Mouse (Mus musculus): ENCODE results near the gene Rab1b. TPM values are rescaled to one million over a fixed set of nuclear protein-coding genes. Genes with fewer than 3 reads are reported as not detected.

The Rab1b gene
- total RNA-seq, 2 experiments from 2014 or later, result 168 to 173 TPM

- DNase-seq (ENCODE audit: low spot score in 2 of 2), result no peak
These were observed 34.4 kb downstream of the Rab1b start for GRCm38 (mm10) chr19:5072389-5073019.

- DNase-seq (ENCODE audit: low spot score in 2 of 2), result peak in 1 of 2 experiments; percentile 54
These were observed 35.1 kb downstream of the Rab1b start for GRCm38 (mm10) chr19:5071545-5072369.

- DNase-seq (ENCODE audit: low spot score in 2 of 2), result no peak
These were observed 35.8 kb downstream of the Rab1b start for GRCm38 (mm10) chr19:5071077-5071476.

GRCm38 (mm10) chr19:5069978-5070377 is 36.9 kb downstream of the Rab1b start:
- no peak for DNase-seq (ENCODE audit: low spot score in 2 of 2)

- no peak for DNase-seq (ENCODE audit: low spot score in 2 of 2)
These were observed 37.4 kb downstream of the Rab1b start for GRCm38 (mm10) chr19:5069486-5069885.

GRCm38 (mm10) chr19:5068570-5069234 is 38.2 kb downstream of the Rab1b start:
- DNase-seq (ENCODE audit: low spot score in 2 of 2), result no peak

- no peak for DNase-seq (ENCODE audit: low spot score in 2 of 2)
These were observed 38.9 kb downstream of the Rab1b start, which contains the start of gene Cd248 for GRCm38 (mm10) chr19:5067867-5068569. TSS of gene Cd248 (plus strand) at chr19:5068078.

GRCm38 (mm10) chr19:5067040-5067799 is 39.7 kb downstream of the Rab1b start:
- DNase-seq (ENCODE audit: low spot score in 2 of 2), result no peak

GRCm38 (mm10) chr19:5065104-5065503 is 41.8 kb downstream of the Rab1b start:
- DNase-seq (ENCODE audit: low spot score in 2 of 2), result no peak

- no peak for DNase-seq (ENCODE audit: low spot score in 2 of 2)
These were observed 44.4 kb downstream of the Rab1b start for GRCm38 (mm10) chr19:5062446-5062845.

GRCm38 (mm10) chr19:5062041-5062440 is 44.8 kb downstream of the Rab1b start:
- DNase-seq (ENCODE audit: low spot score in 2 of 2), result no peak

- DNase-seq (ENCODE audit: low spot score in 2 of 2), result no peak
These were observed 46.2 kb downstream of the Rab1b start for GRCm38 (mm10) chr19:5060365-5061330.

GRCm38 (mm10) chr19:5058801-5059771 is 47.8 kb downstream of the Rab1b start:
- no peak for DNase-seq (ENCODE audit: low spot score in 2 of 2)

- no peak for DNase-seq (ENCODE audit: low spot score in 2 of 2)
These were observed 48.7 kb downstream of the Rab1b start for GRCm38 (mm10) chr19:5057876-5058775.

GRCm38 (mm10) chr19:5056251-5056650 is 50.6 kb downstream of the Rab1b start:
- no peak for DNase-seq (ENCODE audit: low spot score in 2 of 2)

GRCm38 (mm10) chr19:5053909-5054308 is 53.0 kb downstream of the Rab1b start:
- no peak for DNase-seq (ENCODE audit: low spot score in 2 of 2)

- no peak for DNase-seq (ENCODE audit: low spot score in 2 of 2)
These were observed 54.0 kb downstream of the Rab1b start for GRCm38 (mm10) chr19:5052853-5053252.
